Mouse (Mus musculus) heart, adult 2 months (tissue): ENCODE measurements around the gene Cyp4a14.
"Not testable (repeated sequence)": the region's sequence is repeated elsewhere in the genome, so short reads cannot be mapped to it uniquely, and the experiment has no call there.

Experiments
- CTCF ChIP-seq: fragments of 200-600 bp; IDR thresholded peaks from 2 replicates; pipeline ENCODE4 v1.8.1; 2022; ENCODE audit warnings: antibody characterized with exemption, mild to moderate bottlenecking, moderate library complexity
- EP300 ChIP-seq: fragments of 200-500 bp; IDR thresholded peaks from 2 replicates; pipeline ENCODE4 v1.6.1; 2011; ENCODE audit warnings: low read depth, low read length, control low read depth; ENCODE audit not compliant: insufficient read depth
- POLR2A ChIP-seq: fragments of 200-500 bp; IDR thresholded peaks from 2 replicates; pipeline ENCODE4 v1.6.1; 2011; ENCODE audit warnings: mild to moderate bottlenecking, low read depth, low read length, control low read depth; ENCODE audit not compliant: insufficient read depth

- TF ChIP-seq EP300, POLR2A: not testable (repeated sequence)
- peak; percentile 69 for TF ChIP-seq CTCF
These were observed 19.9 kb downstream of the Cyp4a14 start for GRCm38 (mm10) chr4:115476051-115476450.
